Mouse (Mus musculus) central nervous system, embryonic 14 days (tissue): Measurements from ENCODE around the gene Atp2c2. TPM values are rescaled to one million over a fixed set of nuclear protein-coding genes. Genes with fewer than 3 reads are reported as not detected.

ENCODE experiments used
- polyA plus RNA-seq: library from polyadenylated mRNA; depleted of rRNA; stranded (reverse); fragments of >200 nt; gene quantifications from 2 replicates; pipeline ENCODE4 v1.2.3, GENCODE M21; 2012; rRNA removed

Atp2c2 gene
- 0.11 and 0.56 TPM in 2 replicates for polyA plus RNA-seq

GRCm38 (mm10) chr8:119699549-119700134 lies at the start of gene Atp2c2:
TSS of gene Atp2c2 (plus strand) at chr8:119700009.

GRCm38 (mm10) chr8:119666219-119666951 lies 33.4 kb upstream of the Atp2c2 start, which contains the start of gene Wfdc1:
TSS of gene Wfdc1 (plus strand) at chr8:119666365.

DNA sequence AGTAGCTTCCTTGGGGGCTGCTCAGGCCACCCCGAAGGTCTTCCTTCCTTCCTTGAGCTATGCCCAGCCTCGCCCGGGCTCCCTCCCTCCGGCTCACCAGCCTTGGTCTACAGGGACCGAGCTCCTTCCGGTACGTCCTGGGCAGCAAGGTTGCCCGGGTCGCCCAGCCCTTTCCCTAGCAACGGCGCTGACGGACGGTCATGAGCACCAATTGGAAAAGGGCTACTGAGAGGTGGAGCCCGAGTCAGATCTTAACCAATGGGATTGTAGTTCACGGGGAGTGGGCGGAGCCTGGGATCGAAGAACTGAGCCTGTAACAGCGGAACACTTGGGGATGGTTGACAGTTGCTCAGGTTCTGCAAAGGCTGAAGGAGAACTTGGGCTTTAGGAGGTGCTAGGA lies 78.5 kb downstream of the Atp2c2 start, which contains the start of gene Tldc1:
TSS of gene Tldc1 (minus strand) at position 154 of the 400 bp plus-strand sequence.

Other genes with a start within 250 kb of the Atp2c2 start
- gene Slc38a8, start 198.3 kb upstream of the Atp2c2 start, polyA plus RNA-seq: 0.11 and 0.25 TPM in 2 replicates
- 91.2 and 97.3 TPM in 2 replicates for gene Mbtps1, start 141.3 kb upstream of the Atp2c2 start, polyA plus RNA-seq
- gene Hsdl1, start 124.8 kb upstream of the Atp2c2 start, polyA plus RNA-seq: 69.1 and 77.0 TPM in 2 replicates
- 0.21 and 0.39 TPM in 2 replicates for gene Dnaaf1, start 124.8 kb upstream of the Atp2c2 start, polyA plus RNA-seq
- gene Taf1c, start 94.8 kb upstream of the Atp2c2 start, polyA plus RNA-seq: 23.0 and 25.1 TPM in 2 replicates
- 0.17 and 0.31 TPM in 2 replicates for gene Adad2, start 87.3 kb upstream of the Atp2c2 start, polyA plus RNA-seq
- gene Kcng4, start 64.3 kb upstream of the Atp2c2 start, polyA plus RNA-seq: 0.07 and 0.09 TPM in 2 replicates
- 2.6 and 2.9 TPM in 2 replicates for gene Wfdc1, start 33.6 kb upstream of the Atp2c2 start, polyA plus RNA-seq
- gene Tldc1, start 78.4 kb downstream of the Atp2c2 start, polyA plus RNA-seq: 12.4 and 14.3 TPM in 2 replicates
- gene Cotl1, start 140.5 kb downstream of the Atp2c2 start, polyA plus RNA-seq: 219 and 244 TPM in 2 replicates
- gene Klhl36, start 162.3 kb downstream of the Atp2c2 start, polyA plus RNA-seq: 14.7 and 15.3 TPM in 2 replicates
- 141 and 149 TPM in 2 replicates for gene Usp10, start 210.4 kb downstream of the Atp2c2 start, polyA plus RNA-seq
- 43.4 and 43.7 TPM in 2 replicates for gene Gm20388, start 210.8 kb downstream of the Atp2c2 start, polyA plus RNA-seq